Mouse (Mus musculus): ENCODE data around the gene Abl2. TPM values are rescaled to one million over a fixed set of nuclear protein-coding genes. Genes with fewer than 3 reads are reported as not detected.

The Abl2 gene
- polyA plus RNA-seq, 1 experiment from 2014 or later: 3.9 TPM

DNA sequence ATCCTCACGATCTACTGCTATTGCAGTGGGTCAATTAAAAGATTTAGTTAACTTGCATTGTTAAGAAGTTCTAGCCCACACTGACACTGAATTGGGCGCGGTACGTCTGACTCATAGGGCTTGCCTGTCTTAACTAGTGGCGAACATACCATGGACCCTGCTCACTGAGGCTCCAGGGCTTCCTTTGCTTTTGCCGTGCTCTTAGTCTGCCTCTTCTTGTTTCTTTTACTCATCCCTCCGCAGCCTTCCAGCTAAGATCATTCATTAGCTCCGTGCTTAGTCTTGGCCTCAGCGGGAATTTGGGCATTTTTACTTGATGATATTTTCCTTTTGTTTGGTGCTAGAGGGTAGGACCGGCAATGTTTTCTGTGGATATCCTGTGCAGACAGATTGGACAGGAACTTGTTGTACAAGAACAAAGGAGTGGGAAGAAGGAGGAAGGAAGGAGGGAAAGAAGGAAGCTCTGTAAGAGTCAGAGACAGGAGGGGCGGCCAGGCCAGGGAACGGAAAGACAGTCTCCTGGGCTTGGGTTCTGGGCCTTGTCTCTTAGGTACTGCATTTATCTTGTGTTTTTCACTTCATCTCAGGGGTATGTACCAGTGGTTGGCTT, 58.5 kb downstream of the Abl2 start:
- Histone ChIP-seq H3K9ac (no peak overlapping the region), H3K27ac (peak overlapping the region; percentile 67), H3K4me3 (no peak overlapping the region), H3K36me3 (no peaks in the 10 kb centered on the region), H3K4me2 (peak overlapping the region; percentile 19; the same call in 1 of the 2 replicates), H3K9me3 (no peaks in the 10 kb centered on the region), H3K27me3 (no peaks in the 10 kb centered on the region), H3K4me1 (peaks cover 25% of the 10 kb centered on the region)
- no peak for ATAC-seq (ENCODE audit: insufficient number of reproducible peaks, low FRiP score, low TSS enrichment, low read depth)
- WGBS: 44% methylated on average over 12 of the region's 12 CpGs

DNA sequence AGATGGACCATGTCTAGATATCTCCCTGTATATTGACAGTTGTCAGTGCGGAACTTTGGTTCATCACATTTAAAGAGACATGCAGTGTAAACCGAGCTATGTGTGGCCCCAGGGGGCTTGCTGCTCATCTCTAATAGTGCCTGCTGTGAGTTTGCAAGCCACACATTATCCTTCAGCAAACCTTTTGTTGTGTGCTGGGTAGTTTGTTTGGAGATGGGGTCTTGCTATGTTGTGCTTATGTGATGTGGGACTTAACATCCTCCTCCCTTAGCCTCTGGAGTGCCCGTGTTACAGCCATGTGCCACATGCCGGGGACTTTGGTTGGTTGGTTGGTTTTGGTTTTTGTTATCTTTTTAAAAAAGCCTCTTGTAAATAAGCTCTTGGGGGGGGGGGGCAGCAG, 59.2 kb downstream of the Abl2 start:
- H3K27ac ChIP-seq: no peak overlapping the region
- peaks cover 25% of the 10 kb centered on the region for H3K4me1 ChIP-seq
- H3K4me2 ChIP-seq: no peak overlapping the region
- no peaks in the 10 kb centered on the region for H3K9me3 ChIP-seq
- H3K4me3 ChIP-seq: no peak overlapping the region
- WGBS: 69% methylated on average over 4 of the region's 4 CpGs
- ATAC-seq (ENCODE audit: insufficient number of reproducible peaks, low FRiP score, low TSS enrichment, low read depth): no peak
- H3K36me3 ChIP-seq: peaks cover 4% of the 10 kb centered on the region; the same call in 1 of the 2 replicates
- H3K27me3 ChIP-seq: no peaks in the 10 kb centered on the region
- no peak overlapping the region for H3K9ac ChIP-seq

DNA sequence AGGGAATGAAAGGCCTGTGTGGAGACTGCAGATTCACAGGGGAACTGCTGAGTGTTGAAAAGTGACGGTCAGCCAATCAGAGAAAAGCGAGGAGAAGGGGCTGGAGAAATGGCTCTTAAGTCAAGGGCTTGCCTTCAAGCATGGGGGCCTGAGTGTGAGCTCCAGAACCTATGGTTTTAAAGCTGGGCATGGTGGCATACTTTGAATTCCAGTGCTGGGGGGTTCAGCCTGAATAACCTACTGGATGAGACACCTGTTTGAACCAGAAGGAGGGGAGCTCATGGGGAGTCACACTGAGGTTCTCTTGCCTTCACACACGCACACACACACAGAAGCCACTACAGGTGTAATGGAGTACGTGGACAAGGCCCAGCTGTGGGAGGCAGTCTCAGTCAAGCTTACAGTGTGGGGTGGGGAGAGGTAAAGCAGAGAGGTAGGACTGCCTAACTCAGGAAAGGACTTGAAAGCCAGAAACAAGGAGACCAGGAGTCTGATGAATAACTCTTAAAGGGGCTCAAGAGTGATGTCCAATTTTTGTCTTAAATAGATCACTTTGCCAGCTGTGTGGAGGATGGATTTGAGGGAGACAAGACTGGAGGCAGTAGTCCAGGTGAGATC, 61.8 kb downstream of the Abl2 start:
- H3K36me3 ChIP-seq: peaks cover 7% of the 10 kb centered on the region
- no peak overlapping the region for H3K9ac ChIP-seq
- WGBS: 70% methylated on average over 4 of the region's 4 CpGs
- peaks cover 15% of the 10 kb centered on the region for H3K4me1 ChIP-seq
- no peak overlapping the region for H3K4me3 ChIP-seq
- ATAC-seq (ENCODE audit: insufficient number of reproducible peaks, low FRiP score, low TSS enrichment, low read depth): no peak
- no peak overlapping the region for H3K27ac ChIP-seq
- H3K9me3 ChIP-seq: no peaks in the 10 kb centered on the region
- H3K4me2 ChIP-seq: no peak overlapping the region
- H3K27me3 ChIP-seq: no peaks in the 10 kb centered on the region

DNA sequence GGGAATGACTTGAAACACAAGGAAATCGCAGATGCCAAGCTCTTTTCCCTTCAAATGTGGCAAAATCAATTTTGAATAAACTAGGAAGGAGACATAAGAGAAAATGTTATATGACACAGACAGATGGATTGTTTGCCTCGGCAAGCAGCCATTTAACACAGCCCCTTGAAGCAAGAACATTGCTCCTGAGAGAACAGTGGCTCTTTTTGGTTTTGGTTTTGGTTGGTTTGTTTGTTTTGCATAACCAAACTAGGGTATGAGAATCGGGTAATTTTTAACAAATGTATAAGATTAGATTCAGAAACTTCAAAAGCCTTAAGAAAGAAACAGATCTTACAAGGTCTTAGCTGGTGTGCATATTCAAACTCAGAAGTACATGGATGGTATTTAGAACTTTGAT, 62.4 kb downstream of the Abl2 start:
- Histone ChIP-seq H3K36me3 (peaks cover 13% of the 10 kb centered on the region), H3K9ac (no peak overlapping the region), H3K27me3 (no peaks in the 10 kb centered on the region), H3K9me3 (no peaks in the 10 kb centered on the region), H3K4me3 (no peak overlapping the region), H3K4me1 (peaks cover 9% of the 10 kb centered on the region), H3K4me2 (no peak overlapping the region), H3K27ac (no peak overlapping the region)
- WGBS: 75% methylated on average over 3 of the region's 3 CpGs
- no peak for ATAC-seq (ENCODE audit: insufficient number of reproducible peaks, low FRiP score, low TSS enrichment, low read depth)

DNA sequence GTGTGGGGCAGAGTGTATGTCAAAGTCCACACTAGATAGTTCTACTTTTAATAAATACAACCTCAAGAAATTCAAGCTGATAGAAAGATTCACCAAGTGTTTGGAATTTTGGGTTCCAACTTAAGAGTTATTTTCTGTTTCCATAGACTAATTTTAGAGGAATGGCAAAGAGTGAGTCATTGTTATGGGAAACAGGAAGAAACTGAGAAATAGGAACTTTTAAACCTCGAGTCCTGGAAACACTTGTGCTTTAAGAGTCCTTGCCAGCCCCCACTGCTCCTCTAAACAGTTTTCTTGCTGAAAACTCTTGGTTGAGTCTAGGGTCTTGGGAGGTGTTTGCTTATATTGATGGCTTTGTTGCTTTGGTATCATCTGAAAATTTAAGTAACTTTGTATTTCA, 65.6 kb downstream of the Abl2 start:
- H3K9ac ChIP-seq: no peak overlapping the region
- H3K4me1 ChIP-seq: no peaks in the 10 kb centered on the region
- no peak overlapping the region for H3K27ac ChIP-seq
- WGBS: 54% methylated on average over 1 of the region's 1 CpGs
- no peak for ATAC-seq (ENCODE audit: insufficient number of reproducible peaks, low FRiP score, low TSS enrichment, low read depth)
- no peaks in the 10 kb centered on the region for H3K9me3 ChIP-seq
- no peak overlapping the region for H3K4me2 ChIP-seq
- H3K27me3 ChIP-seq: no peaks in the 10 kb centered on the region
- no peak overlapping the region for H3K4me3 ChIP-seq
- H3K36me3 ChIP-seq: peaks cover 19% of the 10 kb centered on the region

DNA sequence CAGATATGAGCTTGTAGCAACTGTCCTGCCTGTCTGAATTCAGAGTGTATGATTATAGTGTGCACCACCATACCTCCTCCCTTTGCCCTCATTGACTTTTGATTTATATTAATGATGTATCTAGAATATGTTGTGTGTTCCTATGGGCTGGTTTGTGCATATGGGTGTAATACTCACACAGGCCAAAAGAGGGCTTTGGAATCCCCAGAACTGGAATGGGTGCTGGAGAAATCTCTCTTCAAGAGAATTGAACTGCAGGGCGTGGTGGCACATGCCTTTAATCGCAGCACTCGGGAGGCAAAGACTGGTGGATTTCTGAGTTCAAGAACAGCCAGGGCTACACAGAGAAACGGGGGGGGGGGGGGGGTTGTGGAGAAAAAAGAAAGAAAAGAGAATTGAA, 68.1 kb downstream of the Abl2 start:
- Histone ChIP-seq H3K27ac (no peak overlapping the region), H3K4me1 (no peaks in the 10 kb centered on the region), H3K9ac (no peak overlapping the region), H3K4me3 (no peak overlapping the region), H3K36me3 (peaks cover 40% of the 10 kb centered on the region), H3K4me2 (no peak overlapping the region), H3K9me3 (no peaks in the 10 kb centered on the region), H3K27me3 (no peaks in the 10 kb centered on the region)
- ATAC-seq (ENCODE audit: insufficient number of reproducible peaks, low FRiP score, low TSS enrichment, low read depth): no peak
- WGBS: 83% methylated on average over 4 of the region's 4 CpGs

DNA sequence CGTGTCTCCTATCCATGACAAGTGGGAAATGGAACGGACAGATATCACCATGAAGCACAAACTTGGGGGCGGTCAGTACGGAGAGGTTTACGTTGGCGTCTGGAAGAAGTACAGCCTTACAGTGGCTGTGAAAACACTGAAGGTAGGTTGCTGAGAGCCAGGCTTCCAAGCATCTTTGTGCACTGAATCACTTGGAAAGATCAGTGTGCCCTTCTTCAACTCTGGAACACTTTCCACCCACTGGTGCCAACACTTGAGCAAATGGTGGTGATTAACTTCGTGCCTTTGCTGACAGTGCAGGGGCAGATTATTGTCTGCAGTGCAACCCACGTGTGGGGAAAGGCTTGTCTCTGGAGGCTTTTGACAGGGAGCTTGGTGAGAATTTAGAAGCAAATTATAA, 71.4 kb downstream of the Abl2 start:
- Histone ChIP-seq H3K9me3 (no peaks in the 10 kb centered on the region), H3K36me3 (peaks cover 63% of the 10 kb centered on the region), H3K4me3 (no peak overlapping the region), H3K9ac (no peak overlapping the region), H3K4me2 (no peak overlapping the region), H3K4me1 (no peaks in the 10 kb centered on the region), H3K27ac (no peak overlapping the region), H3K27me3 (no peaks in the 10 kb centered on the region)
- ATAC-seq (ENCODE audit: insufficient number of reproducible peaks, low FRiP score, low TSS enrichment, low read depth): no peak
- WGBS: 91% methylated on average over 8 of the region's 8 CpGs

DNA sequence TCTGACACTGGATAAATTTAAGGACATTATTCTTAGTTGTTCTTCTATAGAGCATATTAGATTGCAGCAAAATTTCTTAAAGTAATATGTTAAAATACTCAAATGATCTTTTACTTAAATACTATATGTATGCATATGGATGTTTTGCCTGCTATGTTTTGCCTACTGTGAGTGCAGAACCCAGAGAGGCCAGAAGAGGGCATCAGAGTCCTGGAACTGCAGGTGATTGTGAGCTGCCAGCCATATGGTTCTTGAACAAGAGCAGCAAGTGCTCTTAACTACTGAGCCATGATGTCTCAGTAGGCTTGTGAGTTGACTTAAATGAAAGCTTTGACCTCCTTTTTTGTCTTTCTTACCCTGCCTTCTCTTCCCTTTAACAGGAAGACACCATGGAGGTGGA, 72.4 kb downstream of the Abl2 start:
- H3K36me3 ChIP-seq: peaks cover 61% of the 10 kb centered on the region
- no peak overlapping the region for H3K9ac ChIP-seq
- H3K9me3 ChIP-seq: no peaks in the 10 kb centered on the region
- no peak for ATAC-seq (ENCODE audit: insufficient number of reproducible peaks, low FRiP score, low TSS enrichment, low read depth)
- H3K27ac ChIP-seq: no peak overlapping the region
- no peak overlapping the region for H3K4me3 ChIP-seq
- H3K4me1 ChIP-seq: no peaks in the 10 kb centered on the region
- H3K4me2 ChIP-seq: no peak overlapping the region
- H3K27me3 ChIP-seq: no peaks in the 10 kb centered on the region

DNA sequence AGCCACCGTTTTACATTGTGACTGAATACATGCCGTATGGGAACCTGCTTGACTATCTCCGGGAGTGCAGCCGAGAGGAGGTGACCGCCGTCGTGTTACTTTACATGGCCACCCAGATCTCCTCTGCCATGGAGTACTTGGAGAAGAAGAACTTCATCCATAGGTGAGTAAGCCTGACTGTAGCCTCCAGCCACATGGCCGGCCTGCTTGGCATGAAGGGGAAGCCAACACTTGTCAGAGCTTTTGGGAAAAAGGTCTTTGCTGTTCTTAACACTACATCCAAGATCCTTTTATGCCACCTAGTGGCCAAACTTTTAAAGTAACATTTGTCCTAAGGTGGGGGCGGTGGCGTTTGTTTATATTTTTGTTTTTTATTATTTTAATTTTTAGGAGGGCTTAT, 74.5 kb downstream of the Abl2 start:
- 0 out of 2 replicates have a peak, but pooled peaks have one; percentile 14 for ATAC-seq (ENCODE audit: insufficient number of reproducible peaks, low FRiP score, low TSS enrichment, low read depth)
- WGBS: 72% methylated on average over 10 of the region's 10 CpGs
- no peaks in the 10 kb centered on the region for H3K9me3 ChIP-seq
- H3K27ac ChIP-seq: no peak overlapping the region
- H3K36me3 ChIP-seq: peaks cover 66% of the 10 kb centered on the region
- H3K9ac ChIP-seq: no peak overlapping the region
- no peaks in the 10 kb centered on the region for H3K4me1 ChIP-seq
- no peak overlapping the region for H3K4me3 ChIP-seq
- no peaks in the 10 kb centered on the region for H3K27me3 ChIP-seq
- no peak overlapping the region for H3K4me2 ChIP-seq

DNA sequence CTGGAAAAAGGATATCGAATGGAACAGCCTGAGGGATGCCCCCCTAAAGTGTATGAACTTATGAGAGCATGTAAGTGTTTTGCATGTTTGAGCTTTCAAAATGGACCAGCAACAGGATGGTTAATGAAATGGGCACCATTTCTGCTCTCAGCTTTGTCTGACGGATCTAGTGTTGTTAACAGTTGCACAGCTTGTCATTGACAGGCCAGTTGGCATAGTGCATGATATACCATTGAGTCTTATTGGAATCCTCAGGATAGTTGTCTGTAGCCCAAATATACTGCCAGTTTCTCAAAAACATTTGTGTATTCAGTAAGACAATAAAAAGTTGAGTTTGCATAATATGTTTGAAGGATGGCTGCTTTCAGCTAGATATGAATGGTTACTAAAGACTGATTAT, 76.6 kb downstream of the Abl2 start:
- 79% methylated on average over 2 of the region's 2 CpGs for WGBS
- H3K4me3 ChIP-seq: no peak overlapping the region
- ATAC-seq (ENCODE audit: insufficient number of reproducible peaks, low FRiP score, low TSS enrichment, low read depth): no peak
- H3K4me2 ChIP-seq: no peak overlapping the region
- no peaks in the 10 kb centered on the region for H3K9me3 ChIP-seq
- no peak overlapping the region for H3K9ac ChIP-seq
- no peaks in the 10 kb centered on the region for H3K4me1 ChIP-seq
- H3K27ac ChIP-seq: no peak overlapping the region
- H3K36me3 ChIP-seq: peaks cover 60% of the 10 kb centered on the region
- no peaks in the 10 kb centered on the region for H3K27me3 ChIP-seq

DNA sequence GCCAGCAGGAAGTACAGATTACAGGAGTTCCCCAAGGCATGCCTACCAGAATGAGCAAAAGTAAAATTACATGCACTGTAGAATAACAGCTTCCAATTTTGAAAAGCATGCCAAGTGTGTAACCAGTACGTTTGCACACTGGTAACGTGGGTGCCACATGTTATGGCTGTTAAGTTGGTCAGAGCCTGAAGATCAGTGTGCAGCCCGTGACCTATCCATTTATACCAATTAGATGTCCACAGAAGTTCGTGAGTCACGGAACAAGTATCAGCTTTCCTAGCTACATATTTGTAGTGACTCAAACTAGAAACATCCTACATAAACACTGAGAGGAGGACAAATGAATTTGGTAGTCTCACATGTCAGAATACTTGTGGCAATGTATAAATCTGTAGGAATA, 80.9 kb downstream of the Abl2 start:
- Histone ChIP-seq H3K27ac (no peak overlapping the region), H3K4me2 (no peak overlapping the region), H3K4me1 (peaks cover 15% of the 10 kb centered on the region; the same call in 1 of the 2 replicates), H3K4me3 (no peak overlapping the region), H3K9ac (no peak overlapping the region), H3K9me3 (no peaks in the 10 kb centered on the region), H3K36me3 (peaks cover 61% of the 10 kb centered on the region), H3K27me3 (no peaks in the 10 kb centered on the region)
- WGBS: 80% methylated on average over 5 of the region's 5 CpGs
- ATAC-seq (ENCODE audit: insufficient number of reproducible peaks, low FRiP score, low TSS enrichment, low read depth): no peak

DNA sequence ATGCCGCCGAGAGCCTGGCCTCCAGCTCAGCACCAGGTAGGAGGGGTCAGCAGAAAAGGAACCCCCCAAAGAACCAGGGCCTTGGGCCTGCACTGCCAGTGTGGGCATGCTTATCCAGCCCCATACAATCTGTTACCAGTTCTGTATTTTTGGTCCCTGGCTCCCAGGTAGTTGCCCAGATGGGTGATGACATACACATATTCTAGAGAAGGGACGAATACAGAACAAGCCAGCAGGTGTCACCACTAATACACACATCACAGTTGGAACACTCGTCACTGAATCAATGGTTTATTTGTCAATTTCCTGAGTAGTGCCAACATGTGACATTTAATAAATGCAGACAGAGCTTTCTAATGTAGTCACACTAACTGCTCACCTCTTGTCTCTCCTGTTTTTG, 82.0 kb downstream of the Abl2 start:
- H3K9ac ChIP-seq: no peak overlapping the region
- ATAC-seq (ENCODE audit: insufficient number of reproducible peaks, low FRiP score, low TSS enrichment, low read depth): no peak
- H3K4me3 ChIP-seq: no peak overlapping the region
- peaks cover 52% of the 10 kb centered on the region for H3K36me3 ChIP-seq
- peaks cover 16% of the 10 kb centered on the region; the same call in 1 of the 2 replicates for H3K4me1 ChIP-seq
- H3K4me2 ChIP-seq: no peak overlapping the region
- no peaks in the 10 kb centered on the region for H3K9me3 ChIP-seq
- WGBS: 64% methylated on average over 4 of the region's 4 CpGs
- no peak overlapping the region for H3K27ac ChIP-seq
- H3K27me3 ChIP-seq: no peaks in the 10 kb centered on the region

Data from limb, embryonic 15.5 days (tissue).